Mouse (Mus musculus): ENCODE data around the gene Cenpt.

Gene Cenpt

GRCm38 (mm10) chr8:105805964-105806363 is 47.1 kb downstream of the Cenpt start:
- DNase-seq (ENCODE audit: low read depth, low spot score): no peak

GRCm38 (mm10) chr8:105805346-105805745 is 47.7 kb downstream of the Cenpt start:
- no peak for DNase-seq (ENCODE audit: low read depth, low spot score)

- DNase-seq (ENCODE audit: low read depth, low spot score): no peak
Observed at GRCm38 (mm10) chr8:105804797-105805196, 48.3 kb downstream of the Cenpt start.

- DNase-seq (ENCODE audit: low read depth, low spot score): no peak
Observed at GRCm38 (mm10) chr8:105801153-105801904, 51.7 kb downstream of the Cenpt start.

GRCm38 (mm10) chr8:105799091-105799812 is 53.8 kb downstream of the Cenpt start:
- peak; percentile 64 for DNase-seq (ENCODE audit: low read depth, low spot score)

GRCm38 (mm10) chr8:105798408-105798807 is 54.7 kb downstream of the Cenpt start:
- DNase-seq (ENCODE audit: low read depth, low spot score): no peak

- no peak for DNase-seq (ENCODE audit: low read depth, low spot score)
Observed at GRCm38 (mm10) chr8:105795785-105796184, 57.3 kb downstream of the Cenpt start.
